Mouse (Mus musculus) kidney, adult 8-10 months (tissue): Measurements from ENCODE around the gene Iqsec2.
"Not testable (repeated sequence)": the region's sequence is repeated elsewhere in the genome, so short reads cannot be mapped to it uniquely, and the experiment has no call there.

Experiments used
- DNase-seq, 2 experiments: peaks; one replicate each; pipeline ENCODE4 v3.0.0; 2022

Gene Iqsec2

GRCm38 (mm10) chrX:152179670-152180656 is 35.9 kb downstream of the Iqsec2 start:
- DNase-seq: peak in 1 of 2 experiments; percentile 9

- DNase-seq: no peak
Observed at GRCm38 (mm10) chrX:152187151-152187550, 43.1 kb downstream of the Iqsec2 start.

- DNase-seq: no peak
Observed at GRCm38 (mm10) chrX:152191266-152191665, 47.2 kb downstream of the Iqsec2 start.

GRCm38 (mm10) chrX:152197814-152198648 is 54.0 kb downstream of the Iqsec2 start:
- DNase-seq: no peak

DNA sequence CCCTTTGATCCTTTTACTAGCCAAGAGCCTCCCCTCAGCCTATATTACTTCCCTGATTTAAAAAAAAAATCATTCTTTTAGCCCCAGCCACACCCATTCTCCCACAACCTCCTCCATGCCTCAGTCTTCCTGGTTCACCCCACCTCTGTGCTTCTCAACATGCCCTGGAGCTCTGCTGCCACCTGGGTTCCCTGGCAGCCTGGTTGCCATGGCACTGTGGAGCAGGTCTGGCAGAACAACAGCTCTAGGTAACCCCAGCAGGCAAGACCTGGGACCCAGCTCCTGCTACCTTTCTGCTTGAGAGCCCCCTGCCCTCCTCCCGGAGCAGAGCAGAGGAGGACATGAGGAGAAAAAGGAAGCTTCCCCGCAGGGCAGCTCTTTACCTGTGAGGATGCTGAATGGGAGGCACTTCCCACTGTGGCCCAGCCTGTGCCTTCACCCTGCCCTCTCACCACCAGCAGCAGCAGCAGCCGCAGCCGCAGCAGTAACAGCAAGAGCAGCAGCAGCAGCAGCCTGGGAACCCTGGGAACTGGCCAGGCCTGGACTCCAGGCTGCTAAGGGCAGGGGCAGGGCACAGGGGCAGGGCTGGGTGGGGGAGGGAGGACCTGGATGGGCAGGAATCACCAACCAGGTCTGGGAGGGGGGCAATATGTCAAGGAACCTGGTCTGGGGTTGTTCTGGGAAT is 57.8 kb downstream of the Iqsec2 start:
- peak in 1 of 2 experiments; percentile 32 for DNase-seq

GRCm38 (mm10) chrX:152202422-152203103 is 58.5 kb downstream of the Iqsec2 start:
- DNase-seq: no peak

- DNase-seq: no peak
Observed at GRCm38 (mm10) chrX:152203247-152203646, 59.2 kb downstream of the Iqsec2 start.

DNA sequence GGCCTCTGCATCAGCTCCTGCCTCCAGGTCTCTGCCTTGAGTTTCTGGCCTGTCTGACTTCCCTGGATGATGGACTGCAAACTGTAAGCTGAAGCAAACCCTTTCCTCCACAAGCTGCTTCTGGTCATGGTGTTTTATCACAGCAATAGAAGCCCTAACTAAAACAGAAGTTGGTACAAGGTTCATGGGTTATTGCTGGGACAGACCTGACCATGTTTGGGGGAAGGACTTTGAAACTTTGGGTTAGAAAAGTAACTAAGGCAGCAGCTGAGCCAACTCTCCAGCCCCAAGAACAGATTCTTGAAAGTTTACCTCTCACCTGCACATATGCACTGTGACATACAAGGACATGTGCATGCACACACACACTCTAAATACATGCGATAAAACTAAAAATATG is 61.4 kb downstream of the Iqsec2 start:
- peak in 1 of 2 experiments; percentile 60 for DNase-seq

DNA sequence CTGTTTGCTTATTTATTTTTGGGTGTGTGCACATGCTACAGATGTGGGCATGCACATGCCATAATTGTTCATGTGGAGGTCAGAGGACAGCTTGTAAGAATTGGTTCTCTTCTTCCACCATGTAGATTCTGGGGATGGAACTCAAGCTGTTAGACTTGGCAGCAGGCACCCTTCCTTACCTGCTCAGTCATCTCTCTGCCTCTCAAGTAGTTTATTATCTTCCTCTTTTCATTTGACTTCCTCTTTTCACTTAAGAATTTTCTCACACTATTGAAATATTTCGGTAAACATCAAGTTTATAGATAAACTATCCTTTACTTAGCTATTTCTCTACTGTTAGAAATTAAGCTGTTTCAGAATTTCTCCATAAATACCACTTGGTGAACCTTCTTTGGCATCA is 70.6 kb downstream of the Iqsec2 start:
- no peak for DNase-seq

- no peak for DNase-seq
Observed at GRCm38 (mm10) chrX:152218529-152218928, 74.5 kb downstream of the Iqsec2 start.

GRCm38 (mm10) chrX:152221721-152222120 is 77.7 kb downstream of the Iqsec2 start:
- DNase-seq: no peak

DNA sequence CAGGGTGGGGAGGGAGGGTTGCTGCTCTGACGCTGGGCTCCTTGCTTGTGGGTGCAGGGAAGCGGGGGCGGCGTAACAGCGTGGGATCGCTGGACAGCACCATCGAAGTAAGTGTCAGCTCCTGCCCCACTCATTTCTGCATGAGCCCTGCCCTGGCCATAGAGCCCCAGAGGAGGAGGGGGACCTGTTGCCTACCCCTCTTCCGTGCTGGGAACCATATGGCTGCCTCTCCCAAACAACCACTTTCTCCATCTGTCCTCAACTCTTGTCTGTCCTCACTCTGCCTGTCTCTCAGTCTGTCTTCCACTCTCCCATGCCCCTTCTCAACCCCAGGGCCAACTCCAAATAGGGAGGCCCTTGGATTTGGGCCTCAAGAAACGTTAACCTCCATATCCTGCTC is 78.2 kb downstream of the Iqsec2 start:
- no peak for DNase-seq

- DNase-seq: no peak
Observed at GRCm38 (mm10) chrX:152223313-152223712, 79.2 kb downstream of the Iqsec2 start.

DNA sequence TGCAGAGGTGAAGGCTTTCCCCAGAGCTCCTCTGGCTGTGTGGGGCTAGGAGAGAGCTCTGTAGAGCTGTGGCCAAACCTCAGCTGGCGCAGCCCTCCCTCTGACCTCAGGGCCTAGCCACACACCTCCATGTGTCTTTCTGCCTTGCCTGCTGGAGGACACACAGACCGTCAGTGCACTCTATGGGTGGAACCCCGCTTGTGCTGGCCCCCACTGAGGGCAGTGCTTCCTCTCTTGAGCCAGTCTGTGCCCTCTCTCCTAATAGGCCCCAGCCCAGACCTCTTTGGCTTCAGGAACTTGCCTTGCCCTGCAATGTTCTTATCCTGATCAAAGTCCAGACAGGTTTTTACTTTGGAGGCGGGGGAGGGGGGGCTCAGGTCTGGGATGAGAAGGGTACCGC is 80.2 kb downstream of the Iqsec2 start:
- peak; percentile 9 to 19 for DNase-seq

GRCm38 (mm10) chrX:152232781-152233763 is 89.0 kb downstream of the Iqsec2 start, which contains the start of gene Kdm5c:
TSS of gene Kdm5c (plus strand) at chrX:152233020.
- peak; percentile 95 to 100 for DNase-seq

- DNase-seq: no peak
Observed at GRCm38 (mm10) chrX:152234125-152234524, 90.1 kb downstream of the Iqsec2 start.

- DNase-seq: no peak
Observed at GRCm38 (mm10) chrX:152235758-152236157, 91.7 kb downstream of the Iqsec2 start.

- not testable (repeated sequence) for DNase-seq
Observed at GRCm38 (mm10) chrX:152243140-152243539, 99.1 kb downstream of the Iqsec2 start.

- no peak for DNase-seq
Observed at GRCm38 (mm10) chrX:152244492-152245189, 100.6 kb downstream of the Iqsec2 start.

GRCm38 (mm10) chrX:152271189-152271588 is 127.1 kb downstream of the Iqsec2 start:
- no peak for DNase-seq
